Mouse (Mus musculus): ENCODE data around the gene Olfr828. TPM values are rescaled to one million over a fixed set of nuclear protein-coding genes. Genes with fewer than 3 reads are reported as not detected.

The Olfr828 gene
- polyA plus RNA-seq (2015; fragmentation: Nextera tagmentation; extraction: Ambion mirVana): not detected in 2 replicates

DNA sequence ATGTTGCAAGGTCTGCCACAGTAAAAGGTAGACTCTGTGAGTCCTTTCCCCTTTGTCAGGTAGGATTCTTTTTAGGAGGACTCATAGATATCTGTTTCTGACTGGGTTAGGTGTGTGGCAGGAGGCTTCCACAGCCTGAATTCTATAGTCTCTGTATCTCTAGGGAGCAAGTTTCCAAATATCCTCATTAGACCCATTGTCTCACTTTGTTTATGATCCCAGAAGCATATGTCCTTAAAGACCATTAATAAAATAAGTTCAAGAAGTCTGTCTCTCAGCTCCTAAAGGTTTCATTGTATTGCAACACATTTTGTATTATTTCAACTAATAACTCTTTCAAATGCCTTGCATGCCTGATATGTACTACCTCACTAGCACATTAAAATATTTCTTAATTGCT, at the start of gene Olfr828:
Olfr828 (minus strand) TSS at position 101 of the 400 bp plus-strand sequence.
- no peak for TF ChIP-seq CTCF (IDR thresholded peaks at IDR 0.05; ENCODE audit: low read depth)
- Histone ChIP-seq H3K27me3 (replicated peaks; ENCODE audit: control insufficient read depth, insufficient read depth, low read length) (no peaks in the 10 kb centered on the region), H3K4me3 (ENCODE audit: low read depth, low read length) (no peak within 1 kb of the TSS), H3K27ac (ENCODE audit: low read depth, low read length) (no peak within 1 kb of the TSS), H3K4me2 (replicated peaks; ENCODE audit: low read depth) (no peak within 1 kb of the TSS), H3K36me3 (ENCODE audit: control insufficient read depth, insufficient read depth) (no peaks in the 10 kb centered on the region), H3K4me1 (replicated peaks; ENCODE audit: control insufficient read depth, insufficient read depth, low read length) (no peaks in the 10 kb centered on the region), H3K9me3 (ENCODE audit: control insufficient read depth) (no peaks in the 10 kb centered on the region), H3K9ac (ENCODE audit: low read depth, low read length) (no peak within 1 kb of the TSS)
- no peak for ATAC-seq

- Histone ChIP-seq H3K4me3 (ENCODE audit: low read depth, low read length) (no peak within 1 kb of the TSS), H3K4me2 (replicated peaks; ENCODE audit: low read depth) (no peak within 1 kb of the TSS), H3K27me3 (replicated peaks; ENCODE audit: control insufficient read depth, insufficient read depth, low read length) (no peaks in the 10 kb centered on the region), H3K36me3 (ENCODE audit: control insufficient read depth, insufficient read depth) (no peaks in the 10 kb centered on the region), H3K4me1 (replicated peaks; ENCODE audit: control insufficient read depth, insufficient read depth, low read length) (no peaks in the 10 kb centered on the region), H3K9me3 (ENCODE audit: control insufficient read depth) (no peaks in the 10 kb centered on the region), H3K27ac (ENCODE audit: low read depth, low read length) (no peak within 1 kb of the TSS), H3K9ac (ENCODE audit: low read depth, low read length) (no peak within 1 kb of the TSS)
- no peak for ATAC-seq
- 80% methylated on average over 1 of the region's 1 CpGs for WGBS
- TF ChIP-seq CTCF (IDR thresholded peaks at IDR 0.05; ENCODE audit: low read depth): no peak
Measured at GRCm38 (mm10) chr9:18854633-18855032, 35.3 kb upstream of the Olfr828 start, which contains the start of gene Olfr829. Gene Olfr829, plus strand, starts transcription at chr9:18854933.

DNA sequence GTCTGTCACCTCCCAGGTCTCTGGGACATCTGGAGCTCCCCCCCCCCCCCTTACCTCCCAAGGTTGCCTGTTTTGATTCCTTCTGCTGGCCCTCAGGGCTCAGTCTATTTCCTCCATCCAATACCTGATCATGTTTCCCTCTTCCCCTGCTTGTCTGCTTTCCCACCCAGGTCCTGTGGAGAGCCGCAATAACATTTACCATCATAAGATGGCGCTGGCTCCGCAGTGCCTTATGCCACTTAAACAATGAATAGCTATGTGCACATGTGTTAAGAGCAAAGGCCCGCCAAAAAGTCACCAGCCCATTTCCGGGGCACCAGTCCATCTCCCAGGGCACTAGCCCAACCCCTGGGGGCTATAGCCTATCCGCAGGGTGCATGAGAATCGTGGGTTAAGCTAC, 34.0 kb downstream of the Olfr828 start:
- no peaks in the 10 kb centered on the region for H3K9me3 ChIP-seq (ENCODE audit: control insufficient read depth)
- no peak overlapping the region for H3K4me3 ChIP-seq (ENCODE audit: low read depth, low read length)
- H3K9ac ChIP-seq (ENCODE audit: low read depth, low read length): no peak overlapping the region
- no peak overlapping the region for H3K4me2 ChIP-seq (replicated peaks; ENCODE audit: low read depth)
- no peaks in the 10 kb centered on the region for H3K4me1 ChIP-seq (replicated peaks; ENCODE audit: control insufficient read depth, insufficient read depth, low read length)
- no peak for ATAC-seq
- no peaks in the 10 kb centered on the region for H3K27me3 ChIP-seq (replicated peaks; ENCODE audit: control insufficient read depth, insufficient read depth, low read length)
- 63% methylated on average over 7 of the region's 7 CpGs for WGBS
- no peaks in the 10 kb centered on the region for H3K36me3 ChIP-seq (ENCODE audit: control insufficient read depth, insufficient read depth)
- no peak for TF ChIP-seq CTCF (IDR thresholded peaks at IDR 0.05; ENCODE audit: low read depth)
- H3K27ac ChIP-seq (ENCODE audit: low read depth, low read length): no peak overlapping the region

DNA sequence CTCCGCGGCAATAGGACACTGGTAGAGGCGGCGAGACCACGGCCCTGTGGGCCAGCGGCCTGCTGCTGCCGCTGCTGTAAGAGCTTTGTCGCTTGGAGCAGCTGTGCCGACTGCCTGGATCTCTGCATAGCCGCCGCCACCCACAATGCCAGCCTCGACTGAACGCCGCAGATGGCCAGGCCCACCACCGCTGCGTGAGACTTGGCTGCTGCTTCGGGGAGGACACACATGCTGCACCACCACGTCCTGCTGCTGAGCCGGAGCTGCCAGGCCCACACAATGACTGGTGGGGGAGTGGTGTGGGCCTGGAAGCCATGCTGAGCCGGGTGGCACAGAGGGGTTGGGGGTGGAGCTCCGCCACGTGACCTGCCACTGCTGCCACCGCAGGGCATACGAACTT, 39.9 kb downstream of the Olfr828 start:
- Histone ChIP-seq H3K27ac (ENCODE audit: low read depth, low read length) (no peak overlapping the region), H3K4me2 (replicated peaks; ENCODE audit: low read depth) (no peak overlapping the region), H3K9me3 (ENCODE audit: control insufficient read depth) (no peaks in the 10 kb centered on the region), H3K4me3 (ENCODE audit: low read depth, low read length) (no peak overlapping the region), H3K36me3 (ENCODE audit: control insufficient read depth, insufficient read depth) (no peaks in the 10 kb centered on the region), H3K27me3 (replicated peaks; ENCODE audit: control insufficient read depth, insufficient read depth, low read length) (no peaks in the 10 kb centered on the region), H3K4me1 (replicated peaks; ENCODE audit: control insufficient read depth, insufficient read depth, low read length) (no peaks in the 10 kb centered on the region), H3K9ac (ENCODE audit: low read depth, low read length) (no peak overlapping the region)
- TF ChIP-seq CTCF (IDR thresholded peaks at IDR 0.05; ENCODE audit: low read depth): no peak
- WGBS: 72% methylated on average over 24 of the region's 24 CpGs
- ATAC-seq: no peak

DNA sequence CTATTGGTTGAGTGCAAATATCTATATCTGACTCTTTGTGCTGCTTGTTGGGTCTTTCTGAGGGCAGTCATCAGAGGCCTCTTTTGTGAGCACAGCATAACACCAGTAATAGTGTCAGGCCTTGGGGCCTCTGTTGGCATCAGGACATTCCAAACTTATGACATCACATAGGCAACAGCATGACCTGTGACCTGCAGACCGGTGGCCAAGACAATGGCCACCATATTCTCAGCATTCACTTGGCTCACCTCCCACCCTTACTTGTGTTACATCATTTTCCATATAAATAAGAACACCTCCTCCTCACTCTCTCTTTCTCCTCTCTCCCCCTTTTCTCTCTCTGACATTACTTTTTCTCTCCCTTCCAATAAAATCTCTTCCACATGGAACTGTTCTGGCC, 40.3 kb downstream of the Olfr828 start:
- Histone ChIP-seq H3K4me2 (replicated peaks; ENCODE audit: low read depth) (no peak overlapping the region), H3K9ac (ENCODE audit: low read depth, low read length) (no peak overlapping the region), H3K4me3 (ENCODE audit: low read depth, low read length) (no peak overlapping the region), H3K4me1 (replicated peaks; ENCODE audit: control insufficient read depth, insufficient read depth, low read length) (no peaks in the 10 kb centered on the region), H3K27ac (ENCODE audit: low read depth, low read length) (no peak overlapping the region), H3K36me3 (ENCODE audit: control insufficient read depth, insufficient read depth) (no peaks in the 10 kb centered on the region), H3K27me3 (replicated peaks; ENCODE audit: control insufficient read depth, insufficient read depth, low read length) (no peaks in the 10 kb centered on the region), H3K9me3 (ENCODE audit: control insufficient read depth) (no peaks in the 10 kb centered on the region)
- no peak for ATAC-seq
- TF ChIP-seq CTCF (IDR thresholded peaks at IDR 0.05; ENCODE audit: low read depth): no peak
- 81% methylated on average over 1 of the region's 1 CpGs for WGBS

Other genes starting within 250 kb of the Olfr828 start
- gene Muc16, start 145.0 kb downstream of the Olfr828 start, polyA plus RNA-seq (2015; fragmentation: Nextera tagmentation; extraction: Ambion mirVana): 1.3 TPM in 2 replicates
- not detected in 2 replicates for gene Olfr24, start 55.5 kb downstream of the Olfr828 start, polyA plus RNA-seq (2015; fragmentation: Nextera tagmentation; extraction: Ambion mirVana)
- gene Olfr829, start 35.4 kb upstream of the Olfr828 start, polyA plus RNA-seq (2015; fragmentation: Nextera tagmentation; extraction: Ambion mirVana): not detected in 2 replicates
- not detected in 2 replicates for gene Olfr830, start 55.2 kb upstream of the Olfr828 start, polyA plus RNA-seq (2015; fragmentation: Nextera tagmentation; extraction: Ambion mirVana)
- gene Olfr832, start 117.6 kb upstream of the Olfr828 start, polyA plus RNA-seq (2015; fragmentation: Nextera tagmentation; extraction: Ambion mirVana): not detected in 2 replicates
- gene Olfr834, start 168.5 kb upstream of the Olfr828 start, polyA plus RNA-seq (2015; fragmentation: Nextera tagmentation; extraction: Ambion mirVana): not detected in 2 replicates
- not detected in 2 replicates for gene Olfr835, start 213.2 kb upstream of the Olfr828 start, polyA plus RNA-seq (2015; fragmentation: Nextera tagmentation; extraction: Ambion mirVana)

All from intestine, postnatal 0 days (tissue).